Mouse (Mus musculus): ENCODE measurements at regions not wholly inside any gene's neighbourhood (a gene's known extent, or its start where the extent isn't known, plus 50 kb on each side); places are given as distances from the start of the nearest gene placed in this dataset.

- TF ChIP-seq CTCF (IDR thresholded peaks at IDR 0.05; ENCODE audit: control insufficient read depth, insufficient read depth, insufficient replicate concordance, low read depth, low read length) (no peak), POLR2A (IDR thresholded peaks at IDR 0.05; ENCODE audit: control insufficient read depth, low read depth, low read length) (no peak)
Observed at GRCm38 (mm10) chr14:100781882-100782281, 418.2 kb downstream of the Prr30 start.

All from testis, adult 2 months (tissue).